Mouse (Mus musculus) heart, embryonic 15.5 days (tissue): ENCODE measurements around the gene Bnc1. TPM values are rescaled to one million over a fixed set of nuclear protein-coding genes. Genes with fewer than 3 reads are reported as not detected.
A peak's percentile ranks its signal among the peaks of the same experiment; 100 is the strongest.

Experiments
- ATAC-seq: fragments of 200-750 bp; cut with Nextera tagmentation; replicated peaks from 2 replicates; pipeline ENCODE4 v1.8.0; 2017; ENCODE audit warnings: low read depth, moderate TSS enrichment; ENCODE audit not compliant: insufficient number of reproducible peaks, insufficient read depth, low FRiP score
- H3K27ac ChIP-seq: fragments of 300-500 bp; sonication (generic); 2 replicates; pipeline ENCODE4 v1.5.1; 2015; ENCODE audit warnings: mild to moderate bottlenecking, inconsistent platforms
- H3K27me3 ChIP-seq: fragments of 300-500 bp; sonication (generic); 2 replicates; pipeline ENCODE4 v1.6.1; 2015; ENCODE audit warnings: inconsistent platforms
- H3K36me3 ChIP-seq: fragments of 300-500 bp; sonication (generic); 2 replicates; pipeline ENCODE4 v1.6.1; 2015; ENCODE audit warnings: mild to moderate bottlenecking, inconsistent platforms
- H3K4me1 ChIP-seq: fragments of 300-500 bp; sonication (generic); replicated peaks from 2 replicates; pipeline ENCODE4 v1.6.1; 2015; ENCODE audit warnings: inconsistent platforms
- H3K4me2 ChIP-seq: fragments of 300-500 bp; sonication (generic); 2 replicates; pipeline ENCODE4 v1.6.1; 2015; ENCODE audit warnings: inconsistent platforms, mild to moderate bottlenecking, moderate library complexity
- H3K4me3 ChIP-seq: fragments of 300-500 bp; sonication (generic); 2 replicates; pipeline ENCODE4 v1.5.1; 2015; ENCODE audit warnings: mild to moderate bottlenecking, inconsistent platforms
- H3K9ac ChIP-seq: fragments of 300-500 bp; sonication (generic); 2 replicates; pipeline ENCODE4 v1.6.1; 2015; ENCODE audit warnings: mild to moderate bottlenecking, inconsistent platforms
- H3K9me3 ChIP-seq: fragments of 300-500 bp; sonication (generic); replicated peaks from 2 replicates; pipeline ENCODE4 v1.6.1; 2016; ENCODE audit warnings: inconsistent platforms
- WGBS: fragments of 180-500 bp; shearing (Covaris S2); methylation state at CpG from one replicate; pipeline ENCODE4 v1.1.7; 2015; ENCODE audit warnings: mixed read lengths; 5-methylcytosine and 5-hydroxymethylcytosine counted together
- polyA plus RNA-seq: library from polyadenylated mRNA; unstranded; fragments of >200 nt; fragmentation: Nextera tagmentation; extraction: Ambion mirVana; gene quantifications from 2 replicates; pipeline ENCODE4 v1.2.1, GENCODE M21; 2015

Gene Bnc1
- polyA plus RNA-seq, 1 experiment from 2014 or later: 3.1 TPM

DNA sequence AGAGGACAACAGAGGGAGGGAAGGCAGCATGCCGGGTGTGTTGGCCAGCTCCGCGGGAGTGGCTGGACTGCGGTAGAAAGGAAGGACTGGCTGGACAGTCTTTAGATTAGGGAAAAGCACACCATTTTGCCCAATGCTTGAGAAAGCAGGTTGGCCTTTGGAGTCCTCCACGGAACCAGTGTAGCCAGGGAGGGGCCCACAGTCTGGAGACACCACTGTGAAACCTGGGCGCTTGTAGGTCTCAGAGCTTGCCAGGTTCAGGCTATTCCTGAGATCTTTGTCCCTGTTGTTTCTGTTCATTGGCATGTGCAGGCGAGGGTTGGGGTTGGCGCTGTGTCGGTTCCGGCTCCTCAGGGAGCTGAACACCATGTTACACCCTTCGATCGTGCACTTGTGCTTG is 18.2 kb downstream of the Bnc1 start:
- Histone ChIP-seq H3K9ac (no peak overlapping the region), H3K27ac (no peak overlapping the region), H3K27me3 (peaks cover 12% of the 10 kb centered on the region), H3K4me3 (no peak overlapping the region), H3K9me3 (no peaks in the 10 kb centered on the region), H3K36me3 (no peaks in the 10 kb centered on the region), H3K4me2 (no peak overlapping the region), H3K4me1 (no peaks in the 10 kb centered on the region)
- WGBS: 86% methylated on average over 12 of the region's 12 CpGs
- ATAC-seq: no peak

DNA sequence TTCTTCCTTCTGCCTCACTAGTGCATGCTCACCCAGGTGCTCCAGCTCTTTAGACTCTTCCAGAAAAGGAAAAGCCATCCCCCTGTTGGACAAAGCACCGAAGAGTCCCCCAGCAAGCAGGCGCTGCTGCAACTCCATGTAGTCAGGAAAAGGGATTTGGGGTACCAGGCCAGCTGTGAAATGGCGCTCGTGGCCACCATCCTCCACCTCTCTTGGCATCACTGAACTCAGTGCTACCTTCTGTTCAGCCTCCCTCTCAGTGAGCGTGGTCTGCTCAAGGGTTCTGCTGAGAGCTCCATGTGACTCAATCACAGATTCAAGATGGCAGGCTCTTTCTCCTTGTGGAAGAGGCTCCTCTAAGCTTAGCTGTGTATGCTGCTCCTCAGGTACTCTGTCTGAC is 18.8 kb downstream of the Bnc1 start:
- ATAC-seq: no peak
- WGBS: 87% methylated on average over 5 of the region's 5 CpGs

DNA sequence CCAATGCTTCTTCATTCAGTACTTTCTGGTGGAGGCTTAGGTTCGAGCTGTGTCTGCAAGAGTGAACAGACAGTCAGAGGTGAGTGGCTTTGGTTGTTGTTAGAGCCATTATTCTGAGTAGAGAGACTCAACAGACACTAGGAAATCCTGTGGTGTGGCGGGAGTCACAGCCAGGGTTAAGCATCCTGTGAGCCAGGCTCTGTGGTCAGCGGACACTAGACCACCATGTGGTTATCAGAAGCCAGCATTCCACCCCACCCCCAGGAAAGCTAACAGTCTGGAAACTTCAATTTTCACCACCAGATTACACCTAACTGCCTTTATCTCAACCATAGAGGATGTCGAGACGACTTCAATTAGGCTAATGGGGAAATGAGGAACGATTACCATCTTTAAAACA is 23.1 kb downstream of the Bnc1 start:
- 40% methylated on average over 6 of the region's 6 CpGs for WGBS
- Histone ChIP-seq H3K4me2 (no peak overlapping the region), H3K27me3 (peaks cover 9% of the 10 kb centered on the region; the same call in 1 of the 2 replicates), H3K4me3 (no peak overlapping the region), H3K9ac (no peak overlapping the region), H3K4me1 (no peaks in the 10 kb centered on the region), H3K9me3 (no peaks in the 10 kb centered on the region), H3K36me3 (no peaks in the 10 kb centered on the region), H3K27ac (no peak overlapping the region)
- ATAC-seq: no peak

More for the DNA sequence above, 18.8 kb downstream of the Bnc1 start:
- Histone ChIP-seq H3K27ac (no peak overlapping the region), H3K4me3 (no peak overlapping the region), H3K4me1 (no peaks in the 10 kb centered on the region), H3K9me3 (no peaks in the 10 kb centered on the region), H3K4me2 (no peak overlapping the region), H3K27me3 (peaks cover 12% of the 10 kb centered on the region), H3K9ac (no peak overlapping the region), H3K36me3 (no peaks in the 10 kb centered on the region)

GRCm38 (mm10) chr7:81968451-81968850 is 23.6 kb downstream of the Bnc1 start:
- no peak overlapping the region for H3K27ac ChIP-seq
- H3K9me3 ChIP-seq: no peaks in the 10 kb centered on the region
- no peaks in the 10 kb centered on the region for H3K36me3 ChIP-seq
- H3K9ac ChIP-seq: no peak overlapping the region
- no peak overlapping the region for H3K4me2 ChIP-seq
- H3K27me3 ChIP-seq: peaks cover 4% of the 10 kb centered on the region; the same call in 1 of the 2 replicates
- ATAC-seq: no peak
- 62% methylated on average over 4 of the region's 4 CpGs for WGBS
- no peaks in the 10 kb centered on the region for H3K4me1 ChIP-seq
- H3K4me3 ChIP-seq: no peak overlapping the region

DNA sequence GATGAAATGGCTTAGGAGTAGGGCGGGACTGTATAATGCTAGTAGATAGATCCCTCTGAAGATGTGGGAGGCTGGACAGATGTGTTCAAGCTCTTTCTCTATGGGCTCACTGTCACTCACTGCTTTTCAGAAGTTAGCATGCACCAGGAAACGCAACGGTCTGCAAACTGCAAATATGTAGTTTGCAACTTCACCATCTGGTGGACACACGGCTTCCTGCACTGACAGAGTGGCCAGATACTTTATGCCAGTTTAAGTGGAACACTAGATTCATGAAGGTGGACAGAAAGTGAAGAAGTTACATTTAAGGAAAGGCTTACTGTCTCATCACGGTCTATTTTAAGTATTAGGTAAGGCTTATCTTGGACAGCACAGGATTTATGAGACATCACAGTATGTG is 25.9 kb downstream of the Bnc1 start:
- WGBS: 78% methylated on average over 5 of the region's 5 CpGs
- no peaks in the 10 kb centered on the region for H3K9me3 ChIP-seq
- no peak overlapping the region for H3K4me2 ChIP-seq
- no peak for ATAC-seq
- H3K4me1 ChIP-seq: no peaks in the 10 kb centered on the region
- H3K27me3 ChIP-seq: peaks cover 3% of the 10 kb centered on the region; the same call in 1 of the 2 replicates
- no peak overlapping the region for H3K9ac ChIP-seq
- H3K36me3 ChIP-seq: no peaks in the 10 kb centered on the region
- no peak overlapping the region for H3K4me3 ChIP-seq
- H3K27ac ChIP-seq: no peak overlapping the region

- 1% methylated on average over 3 of the region's 3 CpGs for WGBS
- Histone ChIP-seq H3K9me3 (no peaks in the 10 kb centered on the region), H3K9ac (no peak overlapping the region), H3K27me3 (peaks cover 10% of the 10 kb centered on the region), H3K27ac (no peak overlapping the region), H3K4me3 (no peak overlapping the region), H3K4me1 (no peaks in the 10 kb centered on the region), H3K4me2 (no peak overlapping the region), H3K36me3 (no peaks in the 10 kb centered on the region)
- no peak for ATAC-seq
These were observed 32.4 kb downstream of the Bnc1 start for GRCm38 (mm10) chr7:81959704-81960103.

DNA sequence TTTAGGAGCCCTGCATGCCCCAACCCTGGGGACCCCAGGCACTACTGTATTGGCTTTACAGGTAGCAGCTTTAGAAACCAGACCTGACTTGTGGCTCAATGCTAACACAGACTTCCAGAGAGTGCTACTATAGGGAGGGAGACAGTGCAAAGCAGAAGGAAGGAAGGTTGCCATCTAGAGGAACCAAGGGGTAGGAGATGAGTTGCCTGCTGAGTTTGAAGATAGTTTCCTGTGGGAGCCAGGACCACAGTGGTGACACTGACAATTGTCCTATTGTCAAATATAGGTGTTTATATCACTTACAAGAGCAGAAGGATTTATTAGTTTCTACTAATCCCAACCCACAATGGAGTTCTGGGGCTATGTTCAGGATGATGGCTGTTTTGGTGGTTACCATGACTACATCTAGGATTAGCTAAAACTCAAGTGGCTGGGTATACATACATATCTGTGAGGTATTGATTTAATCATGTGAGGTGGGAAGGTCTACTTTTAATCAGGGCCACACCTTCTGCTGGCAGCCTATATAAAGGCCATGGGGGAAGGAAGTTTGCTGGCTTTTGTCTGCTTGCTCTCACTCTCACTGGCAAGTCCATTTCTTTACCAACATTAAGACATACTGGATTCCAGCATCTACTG is 37.8 kb downstream of the Bnc1 start:
- H3K27ac ChIP-seq: no peak overlapping the region
- H3K36me3 ChIP-seq: no peaks in the 10 kb centered on the region
- no peak overlapping the region for H3K9ac ChIP-seq
- ATAC-seq: no peak
- H3K4me3 ChIP-seq: no peak overlapping the region
- H3K9me3 ChIP-seq: no peaks in the 10 kb centered on the region
- peaks cover 10% of the 10 kb centered on the region for H3K27me3 ChIP-seq
- H3K4me1 ChIP-seq: no peaks in the 10 kb centered on the region
- H3K4me2 ChIP-seq: no peak overlapping the region

DNA sequence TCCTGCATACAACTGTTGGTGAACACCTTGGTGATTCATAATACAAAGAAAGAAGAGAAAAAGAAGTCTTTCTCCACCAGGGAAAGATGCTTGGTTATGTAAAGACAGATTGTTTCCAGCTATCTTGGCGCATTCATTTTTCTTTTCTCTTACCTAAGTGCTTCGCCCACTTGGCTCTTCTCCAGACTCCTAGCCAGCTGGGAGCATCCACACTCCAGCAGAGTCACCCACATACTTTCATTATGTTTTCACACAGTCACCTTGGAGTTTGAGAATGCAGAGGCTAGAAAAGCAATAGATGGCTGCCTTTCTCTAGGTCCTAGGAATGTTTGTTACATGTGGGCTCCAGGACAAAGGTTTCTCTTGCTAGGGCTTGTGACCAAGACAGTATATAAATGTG is 41.6 kb downstream of the Bnc1 start:
- Histone ChIP-seq H3K4me3 (no peak overlapping the region), H3K9ac (no peak overlapping the region), H3K9me3 (no peaks in the 10 kb centered on the region), H3K4me2 (no peak overlapping the region), H3K4me1 (no peaks in the 10 kb centered on the region), H3K27ac (no peak overlapping the region), H3K27me3 (no peaks in the 10 kb centered on the region), H3K36me3 (no peaks in the 10 kb centered on the region)
- WGBS: 62% methylated on average over 2 of the region's 2 CpGs
- no peak for ATAC-seq

DNA sequence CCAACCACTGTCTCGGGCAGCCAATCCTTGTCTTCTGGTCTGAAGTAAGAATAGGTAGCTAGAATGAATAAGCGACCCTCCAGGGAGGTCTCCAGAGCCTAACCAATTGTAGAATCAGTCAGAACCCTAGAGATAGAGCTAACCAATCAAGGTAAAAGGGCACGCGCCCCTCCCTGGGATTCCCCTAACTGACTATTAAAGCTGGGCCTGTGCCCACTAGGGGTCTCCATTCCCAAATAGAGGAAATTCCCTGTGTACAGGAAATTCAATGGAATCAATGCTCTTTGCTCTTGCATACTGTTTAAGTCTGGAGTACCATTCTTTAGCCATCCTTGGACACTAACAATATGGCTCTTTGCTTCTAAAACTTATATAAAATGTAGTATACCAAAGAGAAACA is 46.7 kb downstream of the Bnc1 start:
- no peak overlapping the region for H3K27ac ChIP-seq
- no peak overlapping the region for H3K9ac ChIP-seq
- 22% methylated on average over 4 of the region's 4 CpGs for WGBS
- no peak for ATAC-seq
- no peak overlapping the region for H3K4me3 ChIP-seq
- no peaks in the 10 kb centered on the region for H3K27me3 ChIP-seq
- H3K36me3 ChIP-seq: no peaks in the 10 kb centered on the region
- no peak overlapping the region for H3K4me2 ChIP-seq
- no peaks in the 10 kb centered on the region for H3K9me3 ChIP-seq
- H3K4me1 ChIP-seq: no peaks in the 10 kb centered on the region

DNA sequence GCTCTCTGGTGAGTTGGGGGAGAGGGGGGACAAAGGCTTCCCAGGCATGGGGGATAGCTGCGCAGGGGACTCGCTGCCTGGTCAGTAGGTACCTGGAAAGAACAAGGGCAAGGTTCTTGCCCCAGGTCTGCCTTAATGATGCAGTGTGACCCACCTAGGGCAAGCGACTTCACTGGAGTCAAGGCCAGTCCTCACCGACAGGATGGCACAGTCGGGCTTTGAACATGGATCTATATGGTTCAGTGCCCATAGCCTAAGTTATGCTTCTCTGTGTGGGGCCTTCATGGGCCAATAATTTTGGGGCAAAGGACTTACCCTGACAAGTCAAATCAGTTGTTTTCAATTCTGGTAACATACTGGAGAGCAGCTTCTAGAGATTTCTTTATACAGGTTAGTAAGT is 57.3 kb downstream of the Bnc1 start:
- Histone ChIP-seq H3K4me2 (peak overlapping the region; percentile 93), H3K4me1 (peaks cover 10% of the 10 kb centered on the region), H3K9me3 (no peaks in the 10 kb centered on the region), H3K9ac (peak overlapping the region; percentile 88), H3K27me3 (peaks cover 17% of the 10 kb centered on the region), H3K27ac (no peak overlapping the region), H3K36me3 (no peaks in the 10 kb centered on the region), H3K4me3 (peak overlapping the region; percentile 65)
- WGBS: 13% methylated on average over 5 of the region's 5 CpGs
- peak; percentile 28 for ATAC-seq

DNA sequence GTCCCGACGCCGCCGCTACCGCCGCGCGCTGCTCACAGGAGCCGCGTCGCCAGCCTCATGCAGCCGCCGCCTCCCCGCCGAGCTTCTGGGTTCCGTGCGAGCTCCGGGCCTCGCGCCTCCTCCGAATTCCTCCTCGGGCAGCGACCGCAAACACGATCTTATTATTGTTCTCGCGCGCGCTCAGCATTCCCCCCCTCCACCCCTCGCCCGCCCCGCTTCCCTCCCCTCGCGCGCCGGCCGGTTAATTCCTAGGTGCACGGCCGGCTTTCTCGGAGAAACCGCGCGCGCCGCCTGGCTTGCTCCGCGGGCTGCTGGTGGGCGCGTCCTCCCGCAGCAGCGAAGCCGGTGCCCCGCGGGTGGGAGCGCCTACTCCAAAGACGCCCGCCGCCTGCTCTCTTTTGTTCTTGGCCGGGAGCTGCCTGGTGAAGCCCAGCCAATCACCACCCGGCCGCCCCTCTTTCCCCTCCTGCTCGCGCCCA is 57.8 kb downstream of the Bnc1 start, which contains the start of gene Hdgfl3:
Gene Hdgfl3, minus strand, starts transcription at position 207 of the 479 bp plus-strand sequence.
- Histone ChIP-seq H3K9me3 (no peaks in the 10 kb centered on the region), H3K4me2 (peak within 1 kb of the TSS; percentile 93), H3K4me3 (peak within 1 kb of the TSS; percentile 65), H3K27ac (peak within 1 kb of the TSS; percentile 88), H3K27me3 (peaks cover 17% of the 10 kb centered on the region), H3K36me3 (no peaks in the 10 kb centered on the region), H3K4me1 (peaks cover 10% of the 10 kb centered on the region), H3K9ac (peak within 1 kb of the TSS; percentile 88)
- under 1% methylated on average over 63 of the region's 63 CpGs for WGBS
- ATAC-seq: peak; percentile 87

GRCm38 (mm10) chr7:81933601-81934266 is 58.4 kb downstream of the Bnc1 start:
- H3K4me2 ChIP-seq: peak overlapping the region; percentile 93
- peaks cover 17% of the 10 kb centered on the region for H3K27me3 ChIP-seq
- no peaks in the 10 kb centered on the region for H3K36me3 ChIP-seq
- H3K27ac ChIP-seq: peak overlapping the region; percentile 88
- H3K4me3 ChIP-seq: peak overlapping the region; percentile 65
- peak overlapping the region; percentile 88 for H3K9ac ChIP-seq
- under 1% methylated on average over 87 of the region's 103 CpGs for WGBS
- peak; percentile 80 for ATAC-seq
- H3K9me3 ChIP-seq: no peaks in the 10 kb centered on the region
- H3K4me1 ChIP-seq: peaks cover 12% of the 10 kb centered on the region
